Mouse (Mus musculus) cortical plate, adult 2 months (tissue): ENCODE results near the gene Phactr4.

Experiments used
- CTCF ChIP-seq: fragments of 200-500 bp; IDR thresholded peaks from 2 replicates; pipeline ENCODE4 v1.5.1; 2011; ENCODE audit warnings: mild to moderate bottlenecking, control low read depth, low read length; ENCODE audit not compliant: insufficient read depth; ENCODE audit errors: extremely low read depth
- POLR2A ChIP-seq: fragments of 200-500 bp; IDR thresholded peaks from 2 replicates; pipeline ENCODE4 v1.6.1; 2011; ENCODE audit warnings: mild to moderate bottlenecking, low read length, control low read depth; ENCODE audit not compliant: insufficient read depth; ENCODE audit errors: extremely low read depth

GRCm38 (mm10) chr4:132329835-132330354 is 92.4 kb downstream of the Phactr4 start:
- TF ChIP-seq CTCF (no peak), POLR2A (no peak)
